Mouse (Mus musculus) c-Kit-positive CD71-positive TER-119-positive erythroid progenitor cells, embryonic 14.5 days (primary cell): Measurements from ENCODE around the gene Esm1.
"Not testable (repeated sequence)": the region's sequence is repeated elsewhere in the genome, so short reads cannot be mapped to it uniquely, and the experiment has no call there.

Experiments used
- DNase-seq: peaks from one replicate; pipeline ENCODE4 v3.0.0-alpha.2; 2013; ENCODE audit warnings: low spot score

Gene Esm1

GRCm38 (mm10) chr13:113227666-113228463, 18.4 kb downstream of the Esm1 start:
- DNase-seq = no peak

GRCm38 (mm10) chr13:113242129-113242528, 32.7 kb downstream of the Esm1 start:
- no peak for DNase-seq

GRCm38 (mm10) chr13:113245025-113245424, 35.6 kb downstream of the Esm1 start:
- no peak for DNase-seq

- not testable (repeated sequence) for DNase-seq
Observed at GRCm38 (mm10) chr13:113252580-113252979, 43.1 kb downstream of the Esm1 start.

- DNase-seq = no peak
Observed at GRCm38 (mm10) chr13:113256766-113257165, 47.3 kb downstream of the Esm1 start.

GRCm38 (mm10) chr13:113257190-113257589, 47.7 kb downstream of the Esm1 start:
- no peak for DNase-seq

- DNase-seq = no peak
Observed at GRCm38 (mm10) chr13:113259237-113259636, 49.8 kb downstream of the Esm1 start.

- DNase-seq = no peak
Observed at GRCm38 (mm10) chr13:113262822-113263221, 53.4 kb downstream of the Esm1 start.

- DNase-seq = no peak
Observed at GRCm38 (mm10) chr13:113265257-113265656, 55.8 kb downstream of the Esm1 start.

- peak; percentile 44 for DNase-seq
Observed at GRCm38 (mm10) chr13:113266495-113266951, 57.1 kb downstream of the Esm1 start.

- DNase-seq = no peak
Observed at GRCm38 (mm10) chr13:113267204-113267603, 57.7 kb downstream of the Esm1 start.
